Mouse (Mus musculus) regulatory T cell (primary cell): ENCODE data around the gene Trim17.

Source experiments
- in situ Hi-C: fragments of 300-600 bp; cut with MboI, MseI; formaldehyde crosslinking; loops from one replicate; pipeline ENCODE4 v1.15.1; 2025; ENCODE audit warnings: high pct_unique_total_duplicates

The Trim17 gene

DNA sequence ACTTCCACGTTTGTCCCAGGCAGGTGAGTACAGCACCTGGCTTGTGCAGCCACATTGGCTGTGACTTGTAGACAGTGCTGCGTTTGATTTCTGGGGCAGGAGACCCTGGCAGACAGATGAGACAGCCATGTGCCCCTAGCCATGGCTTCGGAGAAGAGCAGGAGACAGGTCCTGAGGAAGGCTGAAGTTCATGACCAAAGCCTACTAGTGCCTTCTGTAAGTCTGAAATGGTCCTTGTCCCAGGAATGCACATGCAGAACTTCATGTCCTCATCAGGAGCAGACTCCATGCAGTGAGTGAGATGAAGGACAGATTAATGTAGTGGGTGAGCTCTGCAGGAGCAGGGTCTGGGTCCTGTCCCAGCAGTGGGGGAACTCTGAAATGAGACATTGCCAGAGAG lies 37.4 kb downstream of the Trim17 start:
- in situ Hi-C loops = no loop called here

DNA sequence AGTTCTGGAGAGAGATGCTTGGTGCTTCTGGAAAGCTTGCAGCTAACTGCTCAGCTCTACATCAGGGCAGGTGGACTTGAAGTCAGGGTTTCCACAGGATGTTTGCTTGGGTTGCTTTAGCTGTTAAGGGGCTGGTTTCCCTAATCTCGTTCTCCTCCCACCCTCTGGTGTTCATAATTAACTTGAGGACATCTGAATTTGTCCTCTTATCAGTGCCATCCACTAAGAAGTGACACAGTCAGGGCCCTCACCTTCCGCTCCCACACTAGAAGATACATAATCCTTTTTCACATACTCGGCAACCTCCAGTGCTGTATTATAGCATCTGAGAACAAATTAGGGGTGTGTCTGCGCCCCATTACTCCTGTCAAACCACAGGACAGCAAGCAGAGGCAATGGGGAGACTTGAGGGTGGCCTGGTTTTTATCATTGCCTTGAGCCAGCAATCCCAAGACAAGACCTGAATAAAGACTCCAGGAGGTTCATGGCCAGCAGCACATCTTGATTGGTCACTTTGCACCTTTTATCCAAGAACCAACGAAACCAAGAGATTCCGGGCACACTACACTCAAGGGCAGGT lies 38.7 kb downstream of the Trim17 start:
- in situ Hi-C loops = no loop called here

DNA sequence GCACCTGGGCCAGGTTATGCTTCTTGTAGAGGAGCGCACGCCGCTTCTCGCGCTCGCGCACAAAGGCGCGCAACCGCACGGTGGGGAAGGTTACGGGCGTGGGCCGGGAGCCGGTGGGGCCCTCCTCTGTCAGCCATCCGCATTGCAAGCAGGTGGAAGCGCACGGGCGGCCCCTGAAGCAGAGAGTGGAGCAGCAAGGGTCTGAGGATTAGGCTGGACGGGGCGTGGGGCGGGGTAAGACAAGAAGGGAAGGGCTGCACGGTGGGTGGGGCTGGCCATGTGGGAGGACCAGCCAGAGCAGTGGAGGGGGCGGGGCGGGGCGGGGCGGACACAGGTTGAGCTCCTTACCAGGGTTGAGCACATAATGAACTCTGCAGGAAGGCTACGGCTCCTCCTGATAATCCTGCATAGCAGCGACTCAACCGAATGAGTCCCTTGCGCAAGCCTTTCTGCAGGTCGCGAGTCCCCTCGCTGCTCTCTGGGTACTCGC lies 39.9 kb downstream of the Trim17 start:
- in situ Hi-C loops = no loop called here

DNA sequence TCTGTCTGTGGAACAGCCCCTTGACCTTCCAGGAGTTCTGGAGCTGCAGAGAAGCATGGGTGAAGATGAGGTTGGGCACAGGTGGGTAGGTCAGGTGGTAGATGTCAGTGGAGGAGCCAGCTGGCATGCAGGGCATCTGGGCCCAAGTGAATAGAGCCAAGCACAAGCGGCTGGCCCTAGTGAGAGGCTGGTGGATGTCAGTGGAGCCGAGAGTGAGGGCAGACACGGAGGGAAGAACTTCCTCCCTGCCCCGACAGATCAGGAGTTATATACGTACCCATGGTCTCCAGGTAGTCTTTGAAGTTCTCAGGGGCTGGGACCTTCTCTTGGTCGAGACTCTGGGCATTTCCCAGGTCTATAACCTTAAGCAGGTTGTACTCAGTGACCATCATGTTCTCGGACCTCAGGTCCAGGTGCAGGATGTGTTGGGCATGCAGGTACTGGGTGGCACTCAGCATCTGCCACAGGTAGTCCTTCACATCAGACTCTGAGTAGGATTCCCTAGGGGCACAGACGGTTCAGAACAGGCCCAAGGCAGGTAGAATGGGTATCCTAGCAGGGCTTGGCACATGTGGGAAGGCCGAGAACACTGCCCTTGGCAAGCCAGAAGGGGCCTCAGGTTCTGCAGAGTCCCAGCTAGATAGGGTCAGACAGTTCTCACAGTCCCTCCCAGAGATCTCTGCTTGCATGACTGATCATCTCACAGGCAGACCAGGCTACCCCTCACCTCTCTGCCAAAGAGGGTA lies 40.7 kb downstream of the Trim17 start:
- in situ Hi-C loops = no loop called here

DNA sequence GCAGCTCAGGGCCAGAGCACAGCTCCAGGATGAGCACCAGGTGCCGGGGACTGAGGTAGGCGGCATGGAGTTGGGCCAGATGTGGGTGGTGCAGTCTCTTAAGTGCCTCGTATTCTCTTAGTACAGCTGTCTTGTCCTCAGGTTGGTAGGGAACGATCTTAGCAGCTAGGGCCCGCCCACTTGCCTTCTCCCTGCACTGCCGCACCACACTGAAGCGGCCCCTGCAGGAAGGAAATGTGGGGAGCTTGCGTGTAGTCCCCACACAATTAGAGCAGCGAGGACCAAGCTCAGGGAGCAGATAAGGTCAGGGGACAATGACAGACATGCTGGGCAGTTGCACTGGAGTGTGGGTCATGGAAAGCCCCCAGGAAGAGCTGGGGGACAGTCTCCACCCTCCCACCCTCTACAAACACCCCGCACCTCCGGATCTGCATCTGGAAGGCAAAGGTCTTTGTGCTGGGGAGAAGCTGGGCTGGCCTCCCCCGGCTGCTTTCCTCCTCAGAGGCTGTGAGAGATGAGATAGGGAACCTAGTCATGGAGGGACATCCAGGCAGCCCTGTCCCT lies 41.4 kb downstream of the Trim17 start:
- in situ Hi-C loops = no loop called here

DNA sequence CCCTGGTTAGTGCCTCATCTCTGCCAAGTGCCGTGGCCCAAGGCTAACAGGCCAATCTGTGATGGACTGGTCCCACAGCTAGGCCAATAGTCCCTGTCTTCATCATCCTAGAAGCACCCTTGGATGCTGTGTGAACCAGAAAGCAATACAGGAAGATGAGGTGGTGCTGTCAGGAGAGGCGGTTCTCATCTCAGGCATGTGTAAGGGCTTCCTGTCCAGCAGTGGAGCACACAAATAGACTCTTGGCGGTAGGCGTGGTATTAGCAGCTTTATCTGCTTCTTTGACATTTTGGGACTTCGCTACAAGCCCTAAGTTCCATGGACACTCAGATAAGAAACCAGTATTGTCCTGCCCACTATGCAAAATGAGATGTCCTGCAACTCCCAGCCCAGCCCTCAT lies 43.1 kb downstream of the Trim17 start:
- in situ Hi-C loops = no loop called here

DNA sequence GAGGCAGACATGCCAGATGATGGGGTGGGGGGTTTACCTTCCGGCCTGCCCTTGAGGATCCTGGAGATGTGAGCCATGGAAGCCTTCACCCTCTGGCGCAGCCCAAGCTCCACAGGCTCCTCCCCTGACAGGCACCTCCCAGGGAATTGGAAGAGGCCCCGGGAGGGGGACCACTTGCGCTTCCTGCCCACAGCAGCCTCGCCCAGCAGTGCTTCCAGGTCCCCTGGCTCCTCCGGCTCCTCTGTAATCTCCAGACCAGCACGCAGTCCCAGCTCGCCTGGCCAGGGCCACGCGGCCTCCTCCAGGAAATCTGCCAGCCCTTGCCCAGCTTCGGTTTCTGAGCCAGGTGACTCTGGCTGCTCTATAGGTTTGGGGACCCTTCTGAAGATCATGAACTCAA lies 44.7 kb downstream of the Trim17 start:
- in situ Hi-C loops = no loop called here

DNA sequence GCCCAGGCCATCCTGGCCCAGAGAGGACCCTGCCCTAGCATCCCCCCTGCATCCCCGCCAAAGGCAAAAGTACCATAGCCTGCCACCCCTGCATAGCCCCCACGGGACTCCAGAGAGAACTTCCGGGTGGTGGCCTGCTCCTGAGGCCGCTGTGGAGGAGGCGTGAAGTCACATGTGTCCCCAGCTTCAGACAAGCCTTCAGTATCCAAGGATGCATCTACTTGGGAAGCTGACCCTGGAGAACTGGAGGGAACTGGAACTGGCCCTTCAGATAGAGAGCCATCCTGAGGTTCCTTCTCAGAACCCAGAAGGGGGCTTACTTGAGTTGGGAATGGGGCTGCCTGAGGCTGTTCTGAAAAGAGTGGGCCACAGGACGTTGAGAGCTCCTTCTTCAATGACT lies 45.3 kb downstream of the Trim17 start:
- in situ Hi-C loops = no loop called here

DNA sequence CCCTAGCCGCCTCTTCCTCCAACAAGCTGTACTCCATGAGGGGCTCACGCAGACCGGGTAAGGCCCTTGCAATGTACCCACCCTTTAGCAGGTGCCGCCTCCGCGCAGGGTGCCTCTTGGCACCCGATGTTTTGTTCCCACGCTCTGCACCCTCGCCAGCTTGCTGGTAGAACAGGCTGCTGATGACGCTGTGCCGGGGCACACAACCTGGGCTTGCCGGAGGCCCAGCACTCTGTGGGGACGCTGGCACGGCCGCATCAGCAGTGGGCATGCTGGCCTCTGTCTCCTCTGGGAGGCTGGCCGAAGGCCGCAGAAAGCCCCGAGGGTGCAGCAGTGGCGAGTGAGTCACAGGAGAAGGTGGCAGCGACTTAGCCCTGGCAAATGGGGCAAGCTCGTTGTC lies 46.1 kb downstream of the Trim17 start:
- in situ Hi-C loops = no loop called here

DNA sequence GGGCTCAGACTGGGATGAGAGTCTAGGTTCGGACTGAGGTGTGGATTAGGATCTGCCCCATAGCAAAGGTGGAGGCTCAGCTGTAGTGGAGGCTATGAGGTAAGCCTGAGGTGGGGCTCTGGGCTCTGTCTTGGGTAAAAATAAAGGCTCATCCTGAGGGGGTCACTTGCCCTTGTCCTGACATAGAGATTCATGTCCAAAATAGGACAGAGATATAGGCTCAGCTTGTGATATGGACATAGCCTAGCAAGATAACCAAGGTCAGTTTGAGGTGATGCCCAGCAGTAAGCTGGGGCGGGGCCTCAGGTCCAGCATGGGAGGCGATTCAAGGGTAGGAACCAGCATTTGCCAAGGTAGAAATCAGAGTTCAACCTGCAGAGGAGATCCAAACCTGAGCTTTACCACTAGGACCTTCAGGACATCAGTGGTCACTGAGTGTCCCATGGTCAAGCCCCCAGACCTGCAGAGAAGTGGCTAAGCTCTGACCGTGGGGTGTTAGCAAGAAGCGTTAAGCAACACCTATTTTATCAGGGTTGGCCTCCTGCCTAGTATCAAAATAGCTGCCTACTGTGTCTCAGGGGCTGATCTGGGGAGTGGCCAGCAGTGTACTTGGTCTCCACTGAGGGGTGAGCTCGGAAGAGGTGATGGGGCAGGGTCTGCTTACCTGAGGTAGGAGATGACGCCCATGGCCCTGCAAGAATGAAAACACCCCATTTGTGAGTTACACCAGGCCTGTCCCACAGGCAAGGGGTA lies 48.0 kb downstream of the Trim17 start:
- in situ Hi-C loops = no loop called here

DNA sequence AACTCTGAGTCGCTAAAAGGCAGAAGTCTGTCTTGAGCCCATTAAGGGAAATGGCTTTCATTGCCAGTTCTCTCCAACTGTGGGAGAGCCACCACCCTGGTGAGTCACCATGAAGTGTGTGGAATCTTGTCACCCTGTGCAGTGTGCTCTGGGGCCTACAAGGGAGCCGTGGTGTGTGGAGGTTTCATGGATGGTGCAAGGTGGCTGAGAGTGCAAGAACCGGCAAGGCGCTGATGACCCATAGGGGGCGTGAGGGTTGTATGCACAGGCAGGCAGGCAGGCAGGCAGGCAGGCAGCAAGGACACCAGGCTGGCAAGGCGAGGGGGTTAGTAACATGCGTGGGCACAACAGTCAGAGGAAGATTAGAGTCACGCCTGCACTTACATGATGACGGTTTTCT lies 60.6 kb downstream of the Trim17 start:
- in situ Hi-C loops = no loop called here
